Mouse (Mus musculus): ENCODE measurements around the gene Klhl21. TPM values are rescaled to one million over a fixed set of nuclear protein-coding genes. Genes with fewer than 3 reads are reported as not detected.

Gene Klhl21
- polyA plus RNA-seq, 1 experiment from 2014 or later, result 13.7 TPM

GRCm38 (mm10) chr4:151986650-151987049 is 22.0 kb upstream of the Klhl21 start:
- Histone ChIP-seq H3K36me3 (ENCODE audit: insufficient read depth, low read length) (peaks cover 9% of the 10 kb centered on the region; the same call in 1 of the 2 replicates), H3K4me3 (ENCODE audit: low read depth, low read length) (no peak overlapping the region), H3K27ac (ENCODE audit: low read length) (no peak overlapping the region), H3K4me2 (replicated peaks; ENCODE audit: low read depth, low read length) (no peak overlapping the region), H3K4me1 (ENCODE audit: insufficient read depth, low read depth, low read length) (peaks cover 7% of the 10 kb centered on the region), H3K9ac (replicated peaks; ENCODE audit: low read depth) (no peak overlapping the region), H3K27me3 (replicated peaks; ENCODE audit: insufficient read depth, low read length) (no peaks in the 10 kb centered on the region), H3K9me3 (ENCODE audit: low read length) (no peaks in the 10 kb centered on the region)
- no peak for TF ChIP-seq EP300 (IDR thresholded peaks at IDR 0.05)
- no peak for TF ChIP-seq CTCF (IDR thresholded peaks at IDR 0.05)
- whole genome bisulfite sequencing, result 61% methylated on average over 8 of the region's 8 CpGs
- ATAC-seq (no peak), DNase-seq (ENCODE audit: low spot score) (no peak)

DNA sequence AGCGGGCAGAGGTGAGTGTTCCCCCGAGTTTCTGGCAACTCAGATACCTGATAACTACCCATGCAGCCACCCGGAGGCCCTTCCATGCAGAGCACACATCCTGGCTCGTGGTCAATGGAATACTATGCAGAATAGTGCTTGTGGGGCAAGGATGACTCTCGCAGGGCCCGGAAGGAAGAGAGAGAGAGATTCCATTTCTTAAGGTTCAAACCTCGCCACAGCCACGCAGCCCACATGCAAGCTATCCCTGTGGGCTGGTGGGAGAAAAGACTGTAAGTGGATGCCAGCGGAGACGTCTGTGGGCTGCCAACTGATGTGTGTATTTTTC is 20.6 kb upstream of the Klhl21 start:
- Histone ChIP-seq H3K36me3 (ENCODE audit: insufficient read depth, low read length) (peaks cover 18% of the 10 kb centered on the region; the same call in 1 of the 2 replicates), H3K27ac (ENCODE audit: low read length) (peak overlapping the region; percentile 76; the same call in 1 of the 2 replicates), H3K4me1 (ENCODE audit: insufficient read depth, low read depth, low read length) (peaks cover 7% of the 10 kb centered on the region), H3K4me2 (replicated peaks; ENCODE audit: low read depth, low read length) (peak overlapping the region; percentile 81), H3K27me3 (replicated peaks; ENCODE audit: insufficient read depth, low read length) (no peaks in the 10 kb centered on the region), H3K4me3 (ENCODE audit: low read depth, low read length) (peak overlapping the region; percentile 85), H3K9ac (replicated peaks; ENCODE audit: low read depth) (peak overlapping the region; percentile 78), H3K9me3 (ENCODE audit: low read length) (no peaks in the 10 kb centered on the region)
- TF ChIP-seq EP300 (IDR thresholded peaks at IDR 0.05) (no peak), CTCF (IDR thresholded peaks at IDR 0.05) (no peak)
- ATAC-seq, result no peak
- DNase-seq (ENCODE audit: low spot score), result peak; percentile 30
- WGBS, result 20% methylated on average over 10 of the region's 10 CpGs

GRCm38 (mm10) chr4:151988342-151989109 is 20.1 kb upstream of the Klhl21 start, which contains the start of gene Thap3:
Thap3 (minus strand) TSS chr4:151988997.
- ATAC-seq (peak; percentile 67), DNase-seq (ENCODE audit: low spot score) (peak; percentile 63)
- peak within 1 kb of the TSS; percentile 85 for H3K4me3 ChIP-seq (ENCODE audit: low read depth, low read length)
- H3K27ac ChIP-seq (ENCODE audit: low read length), result peak within 1 kb of the TSS; percentile 76
- peak within 1 kb of the TSS; percentile 81 for H3K4me2 ChIP-seq (replicated peaks; ENCODE audit: low read depth, low read length)
- H3K36me3 ChIP-seq (ENCODE audit: insufficient read depth, low read length), result peaks cover 18% of the 10 kb centered on the region; the same call in 1 of the 2 replicates
- no peaks in the 10 kb centered on the region for H3K9me3 ChIP-seq (ENCODE audit: low read length)
- H3K27me3 ChIP-seq (replicated peaks; ENCODE audit: insufficient read depth, low read length), result no peaks in the 10 kb centered on the region
- peaks cover 11% of the 10 kb centered on the region for H3K4me1 ChIP-seq (ENCODE audit: insufficient read depth, low read depth, low read length)
- WGBS, result 1% methylated on average over 50 of the region's 54 CpGs
- TF ChIP-seq EP300 (IDR thresholded peaks at IDR 0.05), result no peak
- TF ChIP-seq CTCF (IDR thresholded peaks at IDR 0.05), result no peak
- peak within 1 kb of the TSS; percentile 78 for H3K9ac ChIP-seq (replicated peaks; ENCODE audit: low read depth)

- TF ChIP-seq EP300 (IDR thresholded peaks at IDR 0.05), result no peak
- TF ChIP-seq CTCF (IDR thresholded peaks at IDR 0.05), result no peak
- H3K4me1 ChIP-seq (ENCODE audit: insufficient read depth, low read depth, low read length), result peaks cover 11% of the 10 kb centered on the region
- ATAC-seq, result no peak
- H3K4me3 ChIP-seq (ENCODE audit: low read depth, low read length), result peak overlapping the region; percentile 85
- peak overlapping the region; percentile 76; the same call in 1 of the 2 replicates for H3K27ac ChIP-seq (ENCODE audit: low read length)
- H3K4me2 ChIP-seq (replicated peaks; ENCODE audit: low read depth, low read length), result peak overlapping the region; percentile 81
- peak overlapping the region; percentile 78; the same call in 1 of the 2 replicates for H3K9ac ChIP-seq (replicated peaks; ENCODE audit: low read depth)
- H3K9me3 ChIP-seq (ENCODE audit: low read length), result no peaks in the 10 kb centered on the region
- no peaks in the 10 kb centered on the region for H3K27me3 ChIP-seq (replicated peaks; ENCODE audit: insufficient read depth, low read length)
- 27% methylated on average over 6 of the region's 6 CpGs for WGBS
- H3K36me3 ChIP-seq (ENCODE audit: insufficient read depth, low read length), result peaks cover 18% of the 10 kb centered on the region; the same call in 1 of the 2 replicates
- no peak for DNase-seq (ENCODE audit: low spot score)
These were observed 19.5 kb upstream of the Klhl21 start for GRCm38 (mm10) chr4:151989110-151989488.

GRCm38 (mm10) chr4:151992091-151992490 is 16.5 kb upstream of the Klhl21 start:
- no peak for ATAC-seq
- H3K27ac ChIP-seq (ENCODE audit: low read length), result no peak overlapping the region
- peaks cover 18% of the 10 kb centered on the region; the same call in 1 of the 2 replicates for H3K36me3 ChIP-seq (ENCODE audit: insufficient read depth, low read length)
- H3K4me1 ChIP-seq (ENCODE audit: insufficient read depth, low read depth, low read length), result peaks cover 11% of the 10 kb centered on the region
- DNase-seq (ENCODE audit: low spot score), result no peak
- no peak overlapping the region for H3K9ac ChIP-seq (replicated peaks; ENCODE audit: low read depth)
- H3K4me3 ChIP-seq (ENCODE audit: low read depth, low read length), result no peak overlapping the region
- no peaks in the 10 kb centered on the region for H3K27me3 ChIP-seq (replicated peaks; ENCODE audit: insufficient read depth, low read length)
- TF ChIP-seq EP300 (IDR thresholded peaks at IDR 0.05) (no peak), CTCF (IDR thresholded peaks at IDR 0.05) (no peak)
- no peaks in the 10 kb centered on the region for H3K9me3 ChIP-seq (ENCODE audit: low read length)
- 80% methylated on average over 9 of the region's 9 CpGs for WGBS
- H3K4me2 ChIP-seq (replicated peaks; ENCODE audit: low read depth, low read length), result no peak overlapping the region

- Histone ChIP-seq H3K9me3 (ENCODE audit: low read length) (no peaks in the 10 kb centered on the region), H3K36me3 (ENCODE audit: insufficient read depth, low read length) (peaks cover 18% of the 10 kb centered on the region; the same call in 1 of the 2 replicates), H3K27me3 (replicated peaks; ENCODE audit: insufficient read depth, low read length) (no peaks in the 10 kb centered on the region), H3K4me2 (replicated peaks; ENCODE audit: low read depth, low read length) (no peak overlapping the region), H3K4me1 (ENCODE audit: insufficient read depth, low read depth, low read length) (peaks cover 17% of the 10 kb centered on the region), H3K9ac (replicated peaks; ENCODE audit: low read depth) (no peak overlapping the region), H3K27ac (ENCODE audit: low read length) (no peak overlapping the region), H3K4me3 (ENCODE audit: low read depth, low read length) (no peak overlapping the region)
- DNase-seq (ENCODE audit: low spot score) (peak; percentile 47), ATAC-seq (no peak)
- TF ChIP-seq EP300 (IDR thresholded peaks at IDR 0.05), result 0 out of 2 replicates have a peak, but pooled peaks have one; percentile 27
- TF ChIP-seq CTCF (IDR thresholded peaks at IDR 0.05), result no peak
- WGBS, result 40% methylated on average over 6 of the region's 6 CpGs
These were observed 15.6 kb upstream of the Klhl21 start for GRCm38 (mm10) chr4:151993035-151993434.

Measured in lung, postnatal 0 days (tissue).